Mouse (Mus musculus) urinary bladder, postnatal 10 days (tissue): Measurements from ENCODE around the gene Sap30bp.

Experiments
- DNase-seq: peaks from one replicate; pipeline ENCODE4 v3.0.0; 2022; ENCODE audit warnings: low spot score

Gene Sap30bp

DNA sequence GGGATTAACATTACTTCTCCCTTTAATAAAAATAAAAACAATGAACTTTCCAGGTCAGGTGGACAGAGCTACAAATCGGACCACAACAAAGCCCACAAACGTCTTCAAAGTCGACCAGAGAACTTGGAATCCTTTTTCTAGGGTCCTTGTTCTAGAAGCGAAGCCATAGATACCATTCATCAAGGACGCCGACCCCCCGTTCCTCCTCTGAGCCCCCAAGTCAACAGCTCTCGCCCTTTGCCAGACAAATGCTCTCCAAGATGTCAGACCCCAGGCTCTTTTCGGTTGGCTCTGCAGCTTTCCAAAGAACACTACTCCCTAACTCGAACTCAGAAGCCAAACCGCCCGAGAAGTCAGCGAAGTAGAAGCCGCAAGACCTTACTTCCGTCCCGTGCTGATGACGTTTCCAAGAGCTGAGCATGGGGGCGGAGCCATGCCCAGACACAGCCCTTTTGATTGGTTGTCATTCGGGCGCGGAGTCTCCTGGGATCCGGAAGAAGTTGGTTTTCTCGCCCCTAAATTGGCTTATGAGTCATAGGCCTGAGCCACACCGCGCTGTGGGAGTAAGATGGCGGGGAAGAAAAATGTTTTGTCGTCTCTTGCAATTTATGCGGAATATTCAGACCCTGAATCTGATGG, at the start of gene Sap30bp, which contains the start of gene Recql5:
TSS of gene Sap30bp (plus strand) at position 175 of the 639 bp plus-strand sequence.
TSS of gene Recql5 (minus strand) at position 370 of the 639 bp plus-strand sequence.
- peak; percentile 93 for DNase-seq

GRCm38 (mm10) chr11:115884361-115884760, 48.7 kb upstream of the Sap30bp start:
- no peak for DNase-seq

DNA sequence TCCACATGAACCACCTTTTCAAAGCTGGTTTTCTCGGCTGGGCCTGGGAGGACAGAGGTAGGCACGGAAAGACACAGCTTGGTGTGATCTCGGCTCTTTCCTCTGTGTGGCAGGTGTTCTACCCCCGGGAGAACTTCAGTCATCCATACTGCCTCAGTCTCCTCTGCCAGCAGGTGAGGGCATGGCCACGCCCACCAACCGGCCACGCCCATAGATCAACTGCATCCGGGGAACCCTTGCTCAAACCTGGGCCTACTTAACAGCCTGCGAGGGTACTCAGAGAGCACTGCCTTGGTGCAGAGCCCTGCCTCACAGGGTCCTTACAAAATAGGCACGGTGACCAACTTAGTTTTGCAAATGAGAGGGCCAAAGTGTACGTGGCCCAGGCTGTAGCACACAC, 47.8 kb upstream of the Sap30bp start:
- no peak for DNase-seq

DNA sequence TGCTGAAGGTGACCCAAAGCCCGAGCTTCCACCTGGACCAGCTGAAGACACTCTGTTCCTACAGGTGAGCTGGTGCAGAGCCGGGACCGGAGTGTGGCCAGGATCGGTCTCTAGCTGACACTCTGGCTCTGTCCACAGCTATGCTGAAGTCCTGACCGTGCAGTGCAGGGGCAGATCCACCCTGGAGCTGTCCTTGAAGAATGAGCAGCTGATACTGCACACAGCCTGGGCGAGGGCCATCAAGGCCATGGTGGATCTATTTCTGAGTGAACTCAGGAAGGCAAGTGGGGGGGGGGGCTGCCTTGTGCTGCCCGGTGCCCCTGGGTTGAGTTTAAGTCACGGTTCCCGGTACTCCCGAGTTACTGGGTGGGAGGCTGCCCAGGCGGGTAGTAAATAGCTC, 46.6 kb upstream of the Sap30bp start:
- no peak for DNase-seq

DNA sequence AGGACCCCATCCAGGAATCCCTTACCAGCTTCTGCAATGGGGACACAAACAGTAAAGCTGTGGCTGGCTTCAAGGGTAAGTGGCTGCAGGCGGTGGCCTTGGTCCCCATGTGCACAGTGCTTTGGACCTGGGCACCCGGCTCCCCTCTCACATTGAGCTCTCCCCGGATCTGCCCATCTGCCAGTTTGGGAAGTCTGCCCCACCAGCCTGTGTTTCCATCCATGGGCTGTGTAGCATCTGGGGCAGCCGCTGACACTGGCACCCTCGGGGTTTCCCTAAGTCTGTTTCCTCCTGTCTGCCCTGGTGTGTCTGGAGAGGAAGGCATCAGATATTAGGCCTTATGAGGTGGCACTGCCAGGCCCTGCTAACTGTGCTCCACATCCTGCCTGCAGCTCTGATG, 45.1 kb upstream of the Sap30bp start:
- no peak for DNase-seq

DNA sequence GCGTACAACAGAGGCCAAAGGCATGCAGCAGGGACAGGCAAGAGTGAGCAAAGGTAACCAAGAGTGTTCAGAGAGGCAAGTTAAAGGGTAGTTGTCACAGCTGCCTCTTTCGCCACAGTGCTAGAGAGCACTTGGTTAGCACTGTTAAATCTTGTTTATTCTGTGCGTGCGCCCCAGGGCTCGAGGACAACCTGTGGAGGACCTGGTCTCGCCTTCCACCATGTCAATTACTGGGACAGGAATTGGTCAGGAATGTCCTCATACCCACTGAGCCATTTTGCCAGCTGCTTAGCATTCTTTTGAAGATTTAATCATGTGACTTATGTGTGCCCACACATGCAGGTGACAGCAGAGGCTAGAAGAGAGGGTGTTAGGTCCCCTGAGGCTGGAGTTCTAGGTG, 43.9 kb upstream of the Sap30bp start:
- DNase-seq = no peak

GRCm38 (mm10) chr11:115892213-115892612, 40.9 kb upstream of the Sap30bp start:
- DNase-seq = no peak

GRCm38 (mm10) chr11:115893071-115893470, 40.0 kb upstream of the Sap30bp start:
- no peak for DNase-seq

DNA sequence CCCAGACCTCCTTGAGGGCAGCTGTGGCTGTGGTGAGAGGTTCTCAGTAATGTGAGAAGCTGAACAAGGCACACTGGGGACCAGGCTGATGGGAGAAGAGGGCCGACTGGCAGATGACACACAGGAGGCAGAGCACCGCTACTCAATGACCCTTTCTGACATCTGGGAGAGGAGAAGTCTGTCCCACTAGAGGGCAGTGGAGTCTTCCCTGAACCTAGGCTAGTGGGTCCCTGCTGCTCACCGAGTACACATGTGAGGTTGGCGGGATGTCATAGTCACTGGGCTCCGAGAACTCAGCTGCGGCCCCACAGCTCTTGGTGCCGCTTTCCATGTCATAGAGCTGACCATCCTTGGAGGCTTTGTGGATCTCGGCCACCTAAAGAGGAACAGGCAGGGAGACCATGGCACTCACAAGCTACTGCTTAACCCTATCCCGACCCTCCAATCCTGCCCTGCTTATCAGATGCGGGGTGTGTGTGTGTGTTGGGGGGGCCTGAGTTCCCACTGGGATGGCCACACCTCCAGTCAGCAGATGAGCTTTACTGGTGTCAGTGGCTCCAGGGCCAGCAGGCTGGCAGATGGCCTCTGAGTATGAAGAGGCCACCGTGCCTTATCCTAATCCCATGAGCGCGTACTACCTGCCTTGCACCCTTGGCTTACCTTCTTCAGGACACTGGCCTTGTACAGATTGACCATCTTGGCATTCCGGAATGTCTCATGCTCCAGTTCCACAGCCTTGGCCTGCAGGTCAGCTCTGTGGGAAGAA, 38.1 kb upstream of the Sap30bp start:
- no peak for DNase-seq

DNA sequence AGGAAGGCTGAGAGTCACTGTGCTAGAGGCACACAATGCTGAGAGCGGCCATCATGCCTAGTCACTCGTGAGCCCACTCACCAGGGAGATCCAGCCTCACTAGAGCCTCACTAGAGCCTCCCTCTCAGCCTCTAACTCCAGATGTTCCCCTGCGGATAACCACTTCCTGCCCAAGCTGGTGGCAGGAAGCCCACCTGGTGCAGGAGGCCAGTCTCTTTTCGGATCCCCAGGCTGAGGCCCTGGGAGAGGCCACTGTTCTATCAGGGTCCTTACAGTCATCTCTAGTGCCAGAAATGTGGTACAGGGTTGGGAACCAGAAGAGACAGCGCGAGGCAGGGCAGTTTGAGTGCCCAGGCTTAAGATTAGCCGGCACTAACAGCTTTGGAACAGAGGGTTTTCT, 34.6 kb upstream of the Sap30bp start:
- no peak for DNase-seq

DNA sequence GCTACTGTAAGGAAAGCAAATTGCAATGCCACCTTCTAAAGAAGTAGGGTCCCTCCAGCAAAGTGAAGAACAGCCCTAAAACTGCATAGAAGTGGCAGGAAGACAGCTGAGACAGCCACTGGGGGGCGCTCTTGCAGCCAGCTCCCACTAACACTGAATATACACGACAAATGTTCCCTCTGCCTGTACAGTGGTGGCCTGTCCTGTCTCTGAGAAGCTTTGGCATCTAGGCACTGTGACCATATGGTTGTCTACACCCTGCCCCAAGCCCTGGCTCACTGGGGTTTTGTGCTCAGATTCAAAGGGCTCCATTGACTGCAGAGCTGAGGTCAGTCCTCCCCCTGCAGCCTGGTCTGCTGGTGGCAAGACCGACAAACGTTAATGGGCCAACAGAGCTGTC, 34.2 kb upstream of the Sap30bp start:
- DNase-seq = no peak

- DNase-seq = no peak
Observed at GRCm38 (mm10) chr11:115899486-115900266, 33.4 kb upstream of the Sap30bp start, which contains the start of gene Smim5. TSS of gene Smim5 (plus strand) at chr11:115899966.

DNA sequence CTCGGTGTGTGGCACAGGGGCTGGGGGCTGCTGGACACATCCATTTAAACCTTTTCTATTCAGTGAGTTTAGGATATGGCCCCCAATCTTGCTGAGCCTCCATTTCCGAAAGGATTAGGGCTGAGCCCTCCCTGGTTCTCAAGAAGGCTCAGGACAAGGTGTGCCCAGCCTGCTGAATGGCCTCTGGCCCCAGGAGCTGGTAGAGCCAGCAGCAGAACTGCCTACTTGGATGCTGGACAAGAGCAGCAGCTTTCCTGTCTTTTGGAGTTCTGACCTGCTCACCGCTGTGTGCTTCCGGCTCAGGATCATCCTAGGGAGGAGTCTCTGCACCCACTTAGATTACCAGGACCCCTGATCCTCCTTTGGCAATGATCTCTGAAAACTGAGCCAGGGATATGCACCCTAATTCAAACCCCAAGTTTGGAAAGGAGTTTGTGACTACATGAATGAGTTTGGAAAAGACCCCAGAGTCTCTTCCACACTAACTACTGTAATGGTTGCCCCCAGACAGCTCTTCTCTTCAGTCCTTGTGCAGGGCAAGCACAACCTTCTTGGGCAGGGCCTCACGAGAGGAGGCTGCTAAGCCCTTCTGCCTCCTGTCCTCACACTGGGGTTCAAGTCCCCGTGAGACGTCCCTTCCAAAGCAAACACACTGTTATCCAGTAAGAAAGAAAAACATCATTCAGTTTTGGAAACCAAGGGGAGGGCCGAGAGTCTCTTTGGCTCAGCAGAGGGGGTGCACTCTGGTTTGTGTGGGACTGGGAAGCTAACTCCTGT, 32.3 kb upstream of the Sap30bp start:
- no peak for DNase-seq

GRCm38 (mm10) chr11:115901338-115902161, 31.5 kb upstream of the Sap30bp start:
- no peak for DNase-seq

DNA sequence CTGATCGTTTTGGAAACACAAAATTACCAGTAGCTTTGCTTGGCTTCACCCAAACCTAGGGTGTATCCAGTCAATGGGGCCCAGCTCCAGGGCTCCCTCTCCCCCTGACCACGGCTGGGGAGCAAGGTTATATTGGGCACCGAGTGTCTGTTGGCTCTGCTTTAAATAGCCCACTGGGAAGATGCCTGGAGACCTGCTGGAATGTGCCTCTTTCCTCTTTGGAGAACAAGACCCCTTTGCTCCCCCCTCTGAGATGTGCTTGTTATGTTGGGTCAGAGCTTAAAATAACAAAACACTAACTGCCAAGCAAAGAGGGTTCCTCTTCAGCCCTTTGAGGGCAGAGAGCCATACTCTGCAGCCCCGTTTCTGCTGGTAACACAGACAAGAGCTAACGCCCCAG, 30.9 kb upstream of the Sap30bp start:
- DNase-seq = no peak

GRCm38 (mm10) chr11:115902831-115903230, 30.3 kb upstream of the Sap30bp start:
- DNase-seq = no peak

DNA sequence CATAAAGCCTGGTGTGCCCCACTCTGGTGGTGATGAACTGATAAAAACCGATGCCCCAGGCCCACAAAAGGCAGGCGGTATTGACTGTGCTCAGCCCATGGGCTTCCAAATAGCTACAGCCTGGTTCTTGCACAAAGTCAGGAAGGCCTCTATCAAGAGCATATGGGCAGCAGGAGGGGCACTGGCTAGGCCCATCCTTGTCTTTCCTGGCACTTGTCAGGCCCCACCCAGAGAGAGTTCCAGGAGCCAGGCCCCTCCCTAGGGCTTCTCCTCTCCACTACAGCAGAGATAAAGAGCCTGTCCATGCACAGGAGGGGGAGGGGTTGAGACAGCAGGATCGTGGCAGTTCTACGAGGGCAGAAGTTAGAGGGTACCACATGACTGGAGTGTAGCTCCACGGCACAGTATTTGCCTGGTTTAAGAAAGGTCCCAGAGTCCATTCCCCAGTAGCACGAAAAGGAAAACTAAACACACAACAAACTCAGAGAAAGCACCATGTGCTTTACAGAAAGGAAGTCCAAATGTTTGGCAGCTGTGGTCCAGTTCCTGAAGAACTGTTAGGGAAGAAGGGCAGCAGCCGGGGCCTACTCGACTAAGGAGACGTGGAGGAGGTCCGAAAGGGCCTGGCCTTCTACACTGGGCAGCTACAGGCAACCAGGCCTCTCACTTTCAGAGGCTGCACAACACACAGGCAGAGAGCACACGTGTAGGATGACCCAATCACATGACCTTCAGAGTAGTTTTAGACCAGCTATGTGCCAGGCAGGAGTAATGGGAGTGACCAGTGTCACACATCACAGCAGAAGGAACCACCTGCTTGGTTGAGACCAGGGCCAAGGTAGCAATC, 29.5 kb upstream of the Sap30bp start:
- DNase-seq = no peak

- no peak for DNase-seq
Observed at GRCm38 (mm10) chr11:115904231-115904955, 28.7 kb upstream of the Sap30bp start.
